Comparison of ENCODE assay signal across 10 mouse cellular contexts in genomic region chr19:44265300-44265699, GRCm38 (mm10). TPM values are rescaled to one million over a fixed set of nuclear protein-coding genes. Genes with fewer than 3 reads are reported as not detected.
DNase-seq lines count a peak whose midpoint lies in the region; ATAC-seq lines count a peak whose summit lies in the region.
"Had no signal": no experiment of that assay in that cellular context is flagged by ENCODE, and none has a peak within 500 bp of the region (broad histone marks: within the 10 kb centered on the region; RNA-seq: fewer than 3 reads in every experiment).

No protein-coding gene starts in this region.

- H3K27ac ChIP-seq in forebrain, embryonic 10.5 days = peak overlapping the region; percentile 97
- no peak overlapping the region for H3K27ac ChIP-seq in forebrain, embryonic 15.5 days (replicated peaks)

- no peaks in the 10 kb centered on the region for H3K9me3 ChIP-seq in forebrain, embryonic 10.5 days
- H3K9me3 ChIP-seq in forebrain, embryonic 15.5 days = no peaks in the 10 kb centered on the region

- no peak for DNase-seq in forebrain, embryonic 10.5 days (ENCODE audit: extremely low spot score, low spot score)
- peak; percentile 52 for DNase-seq in 3134 (ENCODE audit: extremely low read depth, insufficient read length, low spot score)
- DNase-seq in adrenal gland, postnatal 14 days = peak; percentile 65
- peak; percentile 24 for DNase-seq in heart, postnatal 25 days (ENCODE audit: low spot score)
- no peak for DNase-seq in yolk sac, embryonic 10.5 days (ENCODE audit: low spot score)
- DNase-seq: lung, postnatal 14 days had no signal

- no peak overlapping the region for H3K4me3 ChIP-seq in forebrain, embryonic 10.5 days
- H3K4me3 ChIP-seq in forebrain, embryonic 15.5 days = no peak overlapping the region

- H3K36me3 ChIP-seq in forebrain, embryonic 10.5 days (replicated peaks) = no peaks in the 10 kb centered on the region
- no peaks in the 10 kb centered on the region for H3K36me3 ChIP-seq in forebrain, embryonic 15.5 days

- no peak overlapping the region for H3K4me2 ChIP-seq in forebrain, embryonic 15.5 days (replicated peaks)

- 53% methylated on average over 7 of the region's 7 CpGs for WGBS in forebrain, embryonic 10.5 days
- WGBS in forebrain, embryonic 15.5 days = 40% methylated on average over 7 of the region's 7 CpGs

- H3K27me3 ChIP-seq in forebrain, embryonic 10.5 days (ENCODE audit: poor library complexity, severe bottlenecking) = no peaks in the 10 kb centered on the region
- H3K27me3 ChIP-seq in forebrain, embryonic 15.5 days = no peaks in the 10 kb centered on the region

- no peak for ATAC-seq in forebrain, embryonic 15.5 days (replicated peaks)
- no peak for ATAC-seq in megakaryocyte-erythroid progenitor cell, adult 5-6 weeks (replicated peaks; ENCODE audit: low FRiP score, low TSS enrichment, poor library complexity, severe bottlenecking)
- ATAC-seq in erythroblast, adult 5-6 weeks (replicated peaks; ENCODE audit: low FRiP score, poor library complexity, severe bottlenecking) = no peak
- ATAC-seq: CD4-positive, CD25-positive, alpha-beta regulatory T cell, adult 4 months had no signal

- peaks cover 40% of the 10 kb centered on the region for H3K4me1 ChIP-seq in forebrain, embryonic 10.5 days
- peaks cover 13% of the 10 kb centered on the region for H3K4me1 ChIP-seq in forebrain, embryonic 15.5 days

- intact Hi-C loops in heart, postnatal 25 days (cut with DNase I) = no loop called here

- H3K9ac ChIP-seq in forebrain, embryonic 15.5 days (replicated peaks) = no peak overlapping the region

RNA-seq across cellular contexts. Expression of gene Scd2, which starts 28.2 kb away (rescaled TPM):
- 369 and 403 TPM in 2 replicates for polyA plus RNA-seq in forebrain, embryonic 10.5 days (2016; fragmentation: Nextera tagmentation; extraction: Ambion mirVana)
- 253 and 267 TPM in 2 replicates for polyA plus RNA-seq in forebrain, embryonic 15.5 days (2015; fragmentation: Nextera tagmentation; extraction: Ambion mirVana)
- 337 and 408 TPM in 2 replicates for total RNA-seq in adrenal gland, postnatal 14 days (2021)
- total RNA-seq in heart, postnatal 25 days (2021) = 10 to 100 TPM; 12.5 to 13.1 TPM
- total RNA-seq in megakaryocyte-erythroid progenitor cell, adult 5-6 weeks (2014; fragmentation: Nextera tagmentation) = 56.2 and 62.2 TPM in 2 replicates
- 71.9 and 90.7 TPM in 2 replicates for total RNA-seq in megakaryocyte-erythroid progenitor cell, adult 5-6 weeks (2017)
- 11.3 and 16.7 TPM in 2 replicates for total RNA-seq in erythroblast, adult 5-6 weeks (2015; ENCODE audit: low replicate concordance)
- total RNA-seq in erythroblast, adult 5-6 weeks (2017; ENCODE audit: low replicate concordance) = 17.3 and 20.9 TPM in 2 replicates

Comparison
In these comparisons a context has a peak if more than half of its experiments do, and no peak if none do; other contexts are left out.
1. DNase-seq: peak in 3134 (single experiment), adrenal gland, postnatal 14 days (single experiment) and heart, postnatal 25 days (single experiment); none in forebrain, embryonic 10.5 days (single experiment) and yolk sac, embryonic 10.5 days (single experiment).